Mouse (Mus musculus): ENCODE data around the gene Hoxb3. TPM values are rescaled to one million over a fixed set of nuclear protein-coding genes. Genes with fewer than 3 reads are reported as not detected.

The Hoxb3 gene
- polyA plus RNA-seq, 1 experiment, result not detected

DNA sequence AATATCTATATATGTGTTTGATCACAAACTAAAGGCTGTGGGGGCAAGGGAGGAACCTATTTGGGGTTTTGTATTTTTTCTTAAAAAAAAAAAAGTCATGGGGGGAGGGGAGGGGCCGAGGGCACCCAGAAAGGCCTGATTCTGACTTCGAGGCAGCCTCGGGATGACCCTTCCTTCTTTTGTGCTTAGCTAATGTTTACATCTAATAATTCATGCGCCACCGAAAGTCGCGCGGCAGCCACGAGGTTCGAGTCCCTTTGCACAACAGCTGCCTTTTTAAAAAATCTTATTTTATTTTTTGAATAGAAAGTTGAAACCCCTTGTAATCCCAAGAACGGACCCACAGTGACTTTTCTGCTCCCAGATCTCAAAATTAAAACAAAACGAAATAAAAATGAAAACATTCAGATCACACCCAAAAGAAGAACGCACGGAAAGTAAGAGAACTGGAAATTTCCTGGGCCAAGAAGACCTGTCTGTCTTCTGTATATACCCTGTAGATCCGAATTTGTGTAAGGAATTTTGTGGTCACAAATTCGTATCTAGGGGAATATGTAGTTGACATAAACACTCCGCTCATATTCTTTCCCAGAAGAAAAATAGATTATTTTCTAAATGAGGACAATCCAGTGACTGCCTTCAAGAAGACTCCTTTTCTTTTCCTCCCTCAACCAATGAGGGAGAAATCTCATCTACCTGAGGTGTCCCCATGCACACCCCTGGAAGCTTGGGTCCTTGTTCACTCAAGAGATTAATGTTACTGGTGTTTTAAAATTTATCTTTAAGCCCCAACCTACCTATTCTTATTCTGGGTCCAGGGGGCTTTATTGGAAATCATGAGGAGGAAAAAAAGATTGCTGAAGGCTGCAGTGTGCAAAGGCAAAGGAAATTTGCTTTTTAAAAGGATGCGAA, 6.2 kb upstream of the Hoxb3 start:
- TF ChIP-seq GATA1 (IDR thresholded peaks at IDR 0.05; ENCODE audit: low read length), result no peak

GRCm38 (mm10) chr11:96317608-96318367, 5.3 kb upstream of the Hoxb3 start, which contains the start of gene Hoxb4:
Hoxb4 (plus strand) TSS chr11:96318267.
- TF ChIP-seq GATA1 (IDR thresholded peaks at IDR 0.05; ENCODE audit: low read length), result no peak

DNA sequence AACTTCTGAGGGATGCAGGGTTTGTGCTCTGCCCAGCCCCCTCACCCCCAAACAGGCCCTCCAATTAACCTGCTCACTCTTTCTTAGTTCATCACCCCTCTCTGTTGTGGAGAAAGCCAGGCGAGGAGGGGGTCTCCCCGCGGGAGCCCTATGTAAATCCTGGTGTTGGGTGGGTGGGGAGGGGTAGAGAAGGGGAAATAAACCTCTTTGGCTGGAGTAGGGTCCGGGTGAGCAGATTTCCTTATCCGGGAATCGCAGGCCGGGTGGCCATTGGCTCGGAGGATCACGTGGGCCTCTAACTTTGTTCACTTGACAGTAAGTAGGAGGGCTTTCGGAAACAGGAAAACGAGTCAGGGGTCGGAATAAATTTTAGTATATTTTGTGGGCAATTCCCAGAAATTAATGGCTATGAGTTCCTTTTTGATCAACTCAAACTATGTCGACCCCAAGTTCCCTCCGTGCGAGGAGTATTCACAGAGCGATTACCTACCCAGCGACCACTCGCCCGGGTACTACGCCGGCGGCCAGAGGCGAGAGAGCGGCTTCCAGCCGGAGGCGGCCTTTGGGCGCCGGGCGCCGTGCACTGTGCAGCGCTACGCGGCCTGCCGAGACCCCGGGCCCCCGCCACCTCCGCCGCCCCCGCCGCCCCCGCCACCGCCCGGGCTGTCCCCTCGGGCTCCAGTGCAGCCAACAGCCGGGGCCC, 4.6 kb upstream of the Hoxb3 start:
- TF ChIP-seq GATA1 (IDR thresholded peaks at IDR 0.05; ENCODE audit: low read length), result no peak

DNA sequence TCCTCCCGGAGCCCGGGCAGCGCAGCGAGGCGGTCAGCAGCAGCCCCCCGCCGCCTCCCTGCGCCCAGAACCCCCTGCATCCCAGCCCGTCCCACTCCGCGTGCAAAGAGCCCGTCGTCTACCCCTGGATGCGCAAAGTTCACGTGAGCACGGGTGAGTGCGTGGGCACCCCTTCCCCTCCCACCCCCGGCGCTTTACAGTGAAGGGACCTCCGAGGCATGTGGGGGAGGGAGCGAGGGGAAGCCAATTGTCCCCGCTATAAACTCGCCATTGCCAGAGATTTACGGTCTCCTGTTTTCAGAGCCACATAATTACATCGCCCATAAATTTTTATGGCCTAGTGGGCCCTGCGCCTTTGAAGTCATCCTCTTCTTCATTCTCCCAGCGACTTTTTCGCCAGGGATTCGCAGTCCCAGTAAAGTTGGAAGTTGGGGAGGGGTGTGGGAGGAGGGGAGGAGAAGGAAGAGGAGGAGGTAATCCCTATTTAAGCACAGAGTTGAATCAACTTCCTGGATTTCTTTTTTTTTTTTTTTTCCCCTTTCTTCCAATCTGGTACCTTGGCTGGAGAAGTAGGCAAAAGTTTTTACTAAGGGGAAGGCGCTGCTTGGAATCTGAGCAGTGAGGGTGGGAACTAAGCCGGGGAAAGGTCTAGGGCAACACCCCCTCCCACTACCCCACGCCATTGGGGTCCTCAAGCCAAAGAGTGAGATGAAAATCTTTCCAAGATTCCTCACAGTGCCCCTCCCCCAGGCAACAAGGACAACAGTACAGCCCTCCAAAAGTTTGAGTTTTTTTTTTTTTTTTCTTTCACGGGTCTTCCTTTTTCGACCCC, 3.8 kb upstream of the Hoxb3 start:
- TF ChIP-seq GATA1 (IDR thresholded peaks at IDR 0.05; ENCODE audit: low read length), result no peak

DNA sequence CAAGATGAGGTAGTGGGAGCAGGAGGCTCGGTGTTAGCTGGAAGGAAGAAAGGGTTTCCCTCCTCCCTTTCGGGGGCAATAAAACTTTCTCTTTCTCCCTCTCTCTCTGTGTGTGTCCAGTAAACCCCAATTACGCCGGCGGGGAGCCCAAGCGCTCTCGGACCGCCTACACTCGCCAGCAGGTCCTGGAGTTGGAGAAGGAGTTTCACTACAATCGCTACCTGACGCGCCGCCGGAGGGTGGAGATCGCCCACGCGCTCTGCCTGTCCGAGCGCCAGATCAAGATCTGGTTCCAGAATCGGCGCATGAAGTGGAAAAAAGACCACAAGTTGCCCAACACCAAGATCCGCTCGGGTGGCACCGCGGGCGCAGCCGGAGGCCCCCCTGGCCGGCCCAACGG, 3.2 kb upstream of the Hoxb3 start:
- TF ChIP-seq GATA1 (IDR thresholded peaks at IDR 0.05; ENCODE audit: low read length), result no peak

DNA sequence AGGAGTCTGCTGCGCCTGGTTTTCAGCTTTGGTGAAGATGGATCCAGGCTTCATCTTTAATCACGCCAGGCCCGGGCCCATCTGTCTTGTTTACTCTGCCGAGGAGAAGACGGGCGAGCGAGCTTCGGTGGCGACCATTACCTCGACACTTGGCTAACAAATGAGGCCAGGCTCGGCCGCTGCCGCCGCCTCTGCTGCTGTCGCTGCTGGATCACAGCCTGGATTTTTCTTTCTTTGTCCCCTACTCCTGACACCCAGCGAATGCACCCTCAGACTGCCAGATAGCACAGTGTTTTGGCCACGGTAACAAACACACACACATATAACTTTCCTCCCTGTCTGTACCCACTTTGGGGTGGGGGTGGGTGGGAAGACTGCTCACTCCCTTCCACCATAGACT, 2.4 kb upstream of the Hoxb3 start:
- TF ChIP-seq GATA1 (IDR thresholded peaks at IDR 0.05; ENCODE audit: low read length), result no peak

GRCm38 (mm10) chr11:96321846-96322245, 1.3 kb upstream of the Hoxb3 start:
- no peak for TF ChIP-seq GATA1 (IDR thresholded peaks at IDR 0.05; ENCODE audit: low read length)

- TF ChIP-seq GATA1 (IDR thresholded peaks at IDR 0.05; ENCODE audit: low read length), result no peak
Measured at GRCm38 (mm10) chr11:96322738-96323137, 388 bp upstream of the Hoxb3 start.

DNA sequence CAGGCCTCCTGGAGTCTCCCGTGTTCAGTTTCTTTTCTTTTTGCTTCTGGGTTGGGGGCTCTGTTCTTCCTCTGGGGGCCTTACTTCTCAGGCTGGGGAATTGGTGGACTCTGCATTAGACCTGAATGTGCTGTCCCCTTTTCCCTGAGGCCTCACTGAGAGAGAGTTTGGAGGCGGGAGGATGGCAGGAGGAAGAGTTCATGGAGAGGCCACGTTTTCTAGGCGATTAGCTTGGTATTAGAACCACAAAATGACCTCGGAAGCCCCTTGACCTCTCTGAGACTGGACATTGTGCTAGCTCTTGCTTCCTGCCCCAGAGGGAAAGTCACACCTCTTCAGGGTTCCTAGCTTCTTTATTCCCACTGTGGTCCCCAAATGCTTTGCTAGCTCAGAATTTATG, 999 bp downstream of the Hoxb3 start:
- TF ChIP-seq GATA1 (IDR thresholded peaks at IDR 0.05; ENCODE audit: low read length), result no peak

DNA sequence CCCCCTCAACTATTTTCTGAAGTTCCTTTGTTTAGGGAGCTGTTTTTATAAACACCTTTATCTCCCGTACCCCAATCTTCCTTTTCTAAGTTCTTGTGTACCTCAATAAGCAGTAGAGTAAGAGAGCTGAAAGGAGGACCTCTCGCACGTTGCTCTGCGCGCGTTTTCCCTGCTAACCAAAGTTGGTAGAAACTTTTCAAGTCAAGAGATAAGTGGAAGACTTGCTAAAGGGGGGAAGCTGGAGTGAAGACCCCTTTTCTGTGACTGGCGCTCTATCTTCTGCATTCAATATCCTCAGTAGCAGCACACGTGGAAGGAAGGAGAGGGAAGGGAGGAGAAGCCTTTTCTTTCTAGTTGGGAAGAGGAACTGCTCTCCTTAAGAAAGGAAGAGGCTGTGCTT, 1.8 kb downstream of the Hoxb3 start:
- no peak for TF ChIP-seq GATA1 (IDR thresholded peaks at IDR 0.05; ENCODE audit: low read length)

- TF ChIP-seq GATA1 (IDR thresholded peaks at IDR 0.05; ENCODE audit: low read length), result no peak
Measured at GRCm38 (mm10) chr11:96325747-96326212, 2.7 kb downstream of the Hoxb3 start.

DNA sequence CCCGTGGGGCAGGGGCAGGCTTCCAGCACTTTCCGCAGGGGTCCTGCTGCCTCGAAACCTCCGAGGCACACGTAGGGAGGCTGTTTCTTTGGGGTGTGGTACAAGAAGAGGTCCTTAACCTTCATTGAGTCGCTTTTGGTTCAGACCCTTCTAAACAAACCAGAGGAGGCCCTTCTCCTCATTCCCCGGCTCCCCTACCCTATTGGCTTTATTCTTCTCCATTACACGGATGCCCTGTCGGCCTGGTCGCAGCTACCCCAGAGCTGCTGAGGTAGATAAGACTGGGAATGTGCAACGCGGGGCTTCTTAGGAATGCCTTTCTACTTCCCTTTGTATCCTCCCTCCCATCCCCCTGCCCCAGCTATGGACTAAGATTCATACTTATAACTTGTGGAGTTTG, 3.6 kb downstream of the Hoxb3 start:
- TF ChIP-seq GATA1 (IDR thresholded peaks at IDR 0.05; ENCODE audit: low read length), result no peak

- no peak for TF ChIP-seq GATA1 (IDR thresholded peaks at IDR 0.05; ENCODE audit: low read length)
Measured at GRCm38 (mm10) chr11:96327122-96327521, 4.0 kb downstream of the Hoxb3 start.

DNA sequence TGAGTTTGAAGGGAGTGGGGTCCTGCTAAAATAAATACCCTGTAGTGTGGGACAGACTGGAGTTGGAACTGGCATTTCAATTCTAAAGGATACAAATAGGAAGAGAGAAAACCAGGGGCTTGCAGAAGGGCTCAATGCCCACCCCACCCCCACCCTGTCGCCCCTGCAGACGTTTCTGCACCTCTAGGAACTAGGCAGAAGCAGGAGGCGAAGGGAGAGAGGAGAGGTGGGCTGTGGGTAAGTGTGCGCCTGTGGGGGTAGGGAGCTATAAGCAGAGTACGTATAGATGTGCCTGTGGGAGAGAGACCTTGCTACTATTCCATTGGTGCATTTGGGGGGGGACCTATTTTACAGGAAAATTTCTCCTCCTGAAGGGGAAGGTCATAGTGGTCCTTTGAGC, 4.6 kb downstream of the Hoxb3 start:
- TF ChIP-seq GATA1 (IDR thresholded peaks at IDR 0.05; ENCODE audit: low read length), result no peak

DNA sequence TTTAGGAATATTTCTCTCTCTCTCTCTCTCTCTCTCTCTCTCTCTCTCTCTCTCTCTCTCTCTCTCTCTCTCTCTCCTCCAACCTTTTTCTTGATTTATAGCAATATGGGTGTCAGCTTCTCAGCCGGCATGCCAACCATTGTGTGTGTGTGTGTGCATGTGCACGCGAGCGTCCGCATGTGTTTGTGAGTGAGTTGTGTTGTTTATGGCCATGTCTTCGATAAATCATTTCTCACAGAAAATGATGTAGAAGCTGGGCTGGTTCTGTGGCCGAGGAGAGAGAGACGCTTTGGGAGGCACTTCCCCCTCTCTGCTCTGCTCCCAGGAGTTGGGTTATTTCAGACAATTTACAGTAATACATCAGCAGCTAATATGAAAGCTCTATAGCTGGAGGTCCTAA, 5.5 kb downstream of the Hoxb3 start:
- no peak for TF ChIP-seq GATA1 (IDR thresholded peaks at IDR 0.05; ENCODE audit: low read length)

Measured in G1E-ER4 (cell line).